Mouse (Mus musculus): Measurements from ENCODE around the gene Spata33. TPM values are rescaled to one million over a fixed set of nuclear protein-coding genes. Genes with fewer than 3 reads are reported as not detected.

Spata33 gene
- polyA plus RNA-seq, 1 experiment from 2014 or later: 5.0 TPM

GRCm38 (mm10) chr8:123233760-123234159 is 21.1 kb downstream of the Spata33 start:
- WGBS: 69% methylated on average over 11 of the region's 11 CpGs
- H3K27me3 ChIP-seq: peaks cover 49% of the 10 kb centered on the region
- peaks cover 7% of the 10 kb centered on the region for H3K4me1 ChIP-seq (replicated peaks)
- H3K9ac ChIP-seq (replicated peaks): no peak overlapping the region
- peaks cover 12% of the 10 kb centered on the region for H3K36me3 ChIP-seq
- no peaks in the 10 kb centered on the region for H3K9me3 ChIP-seq
- H3K4me3 ChIP-seq (replicated peaks): no peak overlapping the region
- no peak for ATAC-seq (ENCODE audit: insufficient number of reproducible peaks, insufficient read depth, low FRiP score, low TSS enrichment, low read depth)
- no peak overlapping the region for H3K4me2 ChIP-seq
- no peak overlapping the region for H3K27ac ChIP-seq

DNA sequence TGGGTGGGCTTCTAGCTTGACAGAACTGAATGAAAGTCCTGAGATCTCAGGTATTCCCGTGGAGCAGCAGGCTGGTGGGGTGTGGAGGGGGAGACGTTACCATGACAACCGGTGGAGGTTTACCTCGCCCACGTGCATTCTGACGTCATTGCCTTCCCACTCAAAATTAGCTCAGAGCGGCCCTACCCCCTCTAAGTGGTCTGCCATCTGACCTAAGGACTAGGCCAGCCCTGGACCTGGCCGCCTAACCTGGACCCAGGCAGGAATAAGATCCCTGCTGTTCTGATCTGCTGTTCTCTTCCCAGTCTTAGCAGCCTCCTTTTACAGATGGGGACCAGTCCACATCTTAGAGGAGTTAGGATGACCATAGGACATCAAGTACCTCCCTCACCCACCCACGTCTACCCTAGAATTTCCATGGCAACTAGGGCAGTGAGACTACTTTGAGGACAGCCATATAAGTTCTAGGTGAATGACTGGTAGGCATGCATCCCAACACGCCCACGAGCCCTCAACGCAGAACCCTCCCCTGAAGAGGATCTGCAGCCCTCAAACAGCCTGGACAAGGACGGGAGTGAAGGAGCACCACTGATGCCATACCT is 22.4 kb downstream of the Spata33 start:
- Histone ChIP-seq H3K27me3 (peaks cover 49% of the 10 kb centered on the region), H3K36me3 (peaks cover 2% of the 10 kb centered on the region; the same call in 1 of the 2 replicates), H3K9me3 (no peaks in the 10 kb centered on the region), H3K4me2 (peak overlapping the region; percentile 74), H3K9ac (replicated peaks) (peak overlapping the region; percentile 47), H3K4me1 (replicated peaks) (peaks cover 7% of the 10 kb centered on the region), H3K4me3 (replicated peaks) (peak overlapping the region; percentile 42), H3K27ac (no peak overlapping the region)
- no peak for ATAC-seq (ENCODE audit: insufficient number of reproducible peaks, insufficient read depth, low FRiP score, low TSS enrichment, low read depth)
- WGBS: 37% methylated on average over 13 of the region's 13 CpGs

GRCm38 (mm10) chr8:123235520-123236497 is 23.2 kb downstream of the Spata33 start, which contains the start of gene Spata2l:
Gene Spata2l (minus strand): TSS chr8:123236233.
- WGBS: 2% methylated on average over 57 of the region's 57 CpGs
- peak; percentile 85 for ATAC-seq (ENCODE audit: insufficient number of reproducible peaks, insufficient read depth, low FRiP score, low TSS enrichment, low read depth)
- H3K9ac ChIP-seq (replicated peaks): peak within 1 kb of the TSS; percentile 47
- H3K27ac ChIP-seq: no peak within 1 kb of the TSS
- no peaks in the 10 kb centered on the region for H3K9me3 ChIP-seq
- H3K4me1 ChIP-seq (replicated peaks): peaks cover 7% of the 10 kb centered on the region
- H3K27me3 ChIP-seq: peaks cover 49% of the 10 kb centered on the region
- H3K36me3 ChIP-seq: no peaks in the 10 kb centered on the region
- H3K4me3 ChIP-seq (replicated peaks): peak within 1 kb of the TSS; percentile 42
- peak within 1 kb of the TSS; percentile 74 for H3K4me2 ChIP-seq

GRCm38 (mm10) chr8:123239398-123239797 is 26.8 kb downstream of the Spata33 start:
- Histone ChIP-seq H3K4me2 (no peak overlapping the region), H3K9me3 (no peaks in the 10 kb centered on the region), H3K4me3 (replicated peaks) (no peak overlapping the region), H3K36me3 (peaks cover 33% of the 10 kb centered on the region), H3K4me1 (replicated peaks) (peaks cover 7% of the 10 kb centered on the region), H3K27ac (no peak overlapping the region), H3K9ac (replicated peaks) (no peak overlapping the region), H3K27me3 (peaks cover 24% of the 10 kb centered on the region)
- 84% methylated on average over 10 of the region's 10 CpGs for WGBS
- ATAC-seq (ENCODE audit: insufficient number of reproducible peaks, insufficient read depth, low FRiP score, low TSS enrichment, low read depth): no peak

DNA sequence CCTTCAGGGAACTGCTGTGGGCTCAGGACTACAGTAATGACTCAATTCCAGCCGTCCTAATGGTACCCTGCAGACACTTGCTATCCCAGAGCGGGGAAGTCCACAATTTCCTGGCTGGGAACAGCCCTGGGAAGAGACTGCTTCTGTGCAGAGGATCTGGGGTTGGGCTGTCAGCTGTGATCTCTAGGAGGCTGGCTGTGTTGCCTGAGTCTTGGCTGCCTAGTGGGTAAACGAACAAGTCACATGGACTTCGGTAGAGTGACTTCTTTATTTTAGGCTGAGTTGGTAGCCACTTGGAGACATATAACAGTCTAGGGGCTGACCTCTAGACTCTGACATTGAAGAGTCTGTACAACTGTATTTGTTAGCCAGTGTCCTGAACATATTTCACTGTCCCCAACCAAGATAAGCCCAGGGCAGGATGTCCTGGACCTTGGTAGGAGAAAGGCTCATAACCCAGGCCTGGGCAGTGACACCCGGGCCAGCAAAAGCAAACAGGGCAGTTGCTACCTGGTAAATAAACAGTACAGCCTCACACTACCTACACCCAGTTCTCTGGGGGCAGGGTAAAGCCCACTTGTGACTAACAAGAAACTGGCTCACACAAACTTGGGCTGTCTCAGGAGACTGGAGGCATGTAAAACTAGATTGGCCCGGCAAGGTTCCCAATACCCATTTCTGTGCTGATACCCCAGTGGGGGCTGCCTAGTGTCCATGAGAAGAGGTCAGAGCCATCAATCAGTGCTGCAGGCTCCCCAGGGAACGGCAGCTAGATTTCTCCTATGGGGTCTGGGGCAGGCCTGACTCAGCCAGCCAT is 29.7 kb downstream of the Spata33 start:
- Histone ChIP-seq H3K36me3 (peaks cover 62% of the 10 kb centered on the region), H3K4me3 (replicated peaks) (no peak overlapping the region), H3K4me2 (no peak overlapping the region), H3K9me3 (no peaks in the 10 kb centered on the region), H3K27me3 (no peaks in the 10 kb centered on the region), H3K27ac (no peak overlapping the region), H3K9ac (replicated peaks) (no peak overlapping the region), H3K4me1 (replicated peaks) (no peaks in the 10 kb centered on the region)
- no peak for ATAC-seq (ENCODE audit: insufficient number of reproducible peaks, insufficient read depth, low FRiP score, low TSS enrichment, low read depth)
- WGBS: 87% methylated on average over 7 of the region's 7 CpGs

DNA sequence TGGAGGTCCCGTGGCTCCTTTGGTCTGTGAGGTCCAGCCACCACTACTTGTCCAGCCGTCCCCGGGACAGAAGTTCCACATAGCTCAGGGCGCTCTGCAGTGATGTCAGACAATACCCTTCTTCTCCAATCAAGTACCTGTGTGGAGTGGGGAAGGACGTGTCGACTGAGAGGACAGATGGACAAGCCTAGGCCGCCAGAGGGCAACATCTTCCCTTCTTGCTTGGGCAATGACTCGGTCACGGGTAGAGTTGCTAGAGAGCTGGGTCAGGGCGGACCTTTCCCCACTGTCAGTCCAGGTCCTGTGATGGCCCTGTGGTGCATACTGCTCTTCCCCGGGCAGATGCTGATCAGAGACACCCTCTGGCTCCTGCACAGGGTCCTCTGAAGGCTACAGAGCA is 30.4 kb downstream of the Spata33 start:
- no peaks in the 10 kb centered on the region for H3K4me1 ChIP-seq (replicated peaks)
- H3K36me3 ChIP-seq: peaks cover 69% of the 10 kb centered on the region
- no peak overlapping the region for H3K27ac ChIP-seq
- WGBS: 65% methylated on average over 11 of the region's 11 CpGs
- H3K4me3 ChIP-seq (replicated peaks): no peak overlapping the region
- no peak for ATAC-seq (ENCODE audit: insufficient number of reproducible peaks, insufficient read depth, low FRiP score, low TSS enrichment, low read depth)
- H3K27me3 ChIP-seq: no peaks in the 10 kb centered on the region
- no peak overlapping the region for H3K9ac ChIP-seq (replicated peaks)
- H3K9me3 ChIP-seq: no peaks in the 10 kb centered on the region
- no peak overlapping the region for H3K4me2 ChIP-seq

- H3K27me3 ChIP-seq: no peaks in the 10 kb centered on the region
- no peak for ATAC-seq (ENCODE audit: insufficient number of reproducible peaks, insufficient read depth, low FRiP score, low TSS enrichment, low read depth)
- 86% methylated on average over 4 of the region's 4 CpGs for WGBS
These were observed 31.8 kb downstream of the Spata33 start for GRCm38 (mm10) chr8:123244382-123244781.

GRCm38 (mm10) chr8:123245543-123245942 is 32.9 kb downstream of the Spata33 start:
- 91% methylated on average over 12 of the region's 12 CpGs for WGBS

More at GRCm38 (mm10) chr8:123244382-123244781, 31.8 kb downstream of the Spata33 start:
- no peak overlapping the region for H3K4me3 ChIP-seq (replicated peaks)
- no peaks in the 10 kb centered on the region for H3K9me3 ChIP-seq
- no peaks in the 10 kb centered on the region for H3K4me1 ChIP-seq (replicated peaks)
- no peak overlapping the region for H3K9ac ChIP-seq (replicated peaks)
- H3K27ac ChIP-seq: no peak overlapping the region
- no peak overlapping the region for H3K4me2 ChIP-seq
- H3K36me3 ChIP-seq: peaks cover 83% of the 10 kb centered on the region

GRCm38 (mm10) chr8:123247748-123248147 is 35.1 kb downstream of the Spata33 start:
- Histone ChIP-seq H3K36me3 (peaks cover 93% of the 10 kb centered on the region), H3K27me3 (no peaks in the 10 kb centered on the region), H3K4me3 (replicated peaks) (no peak overlapping the region), H3K4me2 (no peak overlapping the region), H3K4me1 (replicated peaks) (peaks cover 5% of the 10 kb centered on the region), H3K27ac (no peak overlapping the region), H3K9ac (replicated peaks) (no peak overlapping the region), H3K9me3 (no peaks in the 10 kb centered on the region)
- WGBS: 96% methylated on average over 6 of the region's 6 CpGs
- no peak for ATAC-seq (ENCODE audit: insufficient number of reproducible peaks, insufficient read depth, low FRiP score, low TSS enrichment, low read depth)

More at GRCm38 (mm10) chr8:123245543-123245942, 32.9 kb downstream of the Spata33 start:
- ATAC-seq (ENCODE audit: insufficient number of reproducible peaks, insufficient read depth, low FRiP score, low TSS enrichment, low read depth): no peak
- no peak overlapping the region for H3K27ac ChIP-seq
- no peak overlapping the region for H3K9ac ChIP-seq (replicated peaks)
- no peak overlapping the region for H3K4me3 ChIP-seq (replicated peaks)
- no peaks in the 10 kb centered on the region for H3K4me1 ChIP-seq (replicated peaks)
- no peak overlapping the region for H3K4me2 ChIP-seq
- H3K27me3 ChIP-seq: no peaks in the 10 kb centered on the region
- no peaks in the 10 kb centered on the region for H3K9me3 ChIP-seq
- H3K36me3 ChIP-seq: peaks cover 94% of the 10 kb centered on the region

GRCm38 (mm10) chr8:123248596-123248995 is 36.0 kb downstream of the Spata33 start:
- WGBS: 97% methylated on average over 8 of the region's 8 CpGs

DNA sequence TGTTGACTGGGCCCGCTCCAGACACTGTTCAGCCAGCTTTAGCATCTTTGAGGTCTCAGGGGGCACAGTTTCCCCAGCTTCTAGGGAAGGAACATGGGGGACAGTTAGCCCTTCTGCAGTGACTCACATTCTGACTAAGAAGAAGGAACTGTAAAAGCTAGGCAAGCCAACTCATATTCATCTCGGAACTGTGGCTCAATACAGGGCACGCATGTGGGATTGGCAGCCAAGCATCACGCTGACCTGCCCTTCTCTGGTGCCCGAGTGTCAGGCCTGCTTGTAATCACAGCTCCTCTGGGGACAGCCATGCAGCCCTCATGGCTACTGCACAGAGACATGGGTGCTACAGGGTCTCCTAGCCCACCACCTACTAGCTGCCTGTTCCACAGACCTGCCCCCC is 38.3 kb downstream of the Spata33 start:
- Histone ChIP-seq H3K9ac (replicated peaks) (no peak overlapping the region), H3K4me1 (replicated peaks) (peaks cover 24% of the 10 kb centered on the region), H3K9me3 (no peaks in the 10 kb centered on the region), H3K4me2 (no peak overlapping the region), H3K36me3 (peaks cover 64% of the 10 kb centered on the region), H3K27me3 (no peaks in the 10 kb centered on the region), H3K27ac (no peak overlapping the region), H3K4me3 (replicated peaks) (no peak overlapping the region)
- no peak for ATAC-seq (ENCODE audit: insufficient number of reproducible peaks, insufficient read depth, low FRiP score, low TSS enrichment, low read depth)
- 95% methylated on average over 5 of the region's 5 CpGs for WGBS

More at GRCm38 (mm10) chr8:123248596-123248995, 36.0 kb downstream of the Spata33 start:
- H3K4me2 ChIP-seq: no peak overlapping the region
- no peaks in the 10 kb centered on the region for H3K27me3 ChIP-seq
- H3K4me3 ChIP-seq (replicated peaks): no peak overlapping the region
- H3K9me3 ChIP-seq: no peaks in the 10 kb centered on the region
- no peak overlapping the region for H3K27ac ChIP-seq
- H3K9ac ChIP-seq (replicated peaks): no peak overlapping the region
- H3K36me3 ChIP-seq: peaks cover 84% of the 10 kb centered on the region
- H3K4me1 ChIP-seq (replicated peaks): peaks cover 12% of the 10 kb centered on the region
- no peak for ATAC-seq (ENCODE audit: insufficient number of reproducible peaks, insufficient read depth, low FRiP score, low TSS enrichment, low read depth)

Data from limb, embryonic 12.5 days (tissue).